11 mouse cellular contexts compared by ENCODE assay signal in genomic region chr12:81856696-81857095, GRCm38 (mm10). TPM values are rescaled to one million over a fixed set of nuclear protein-coding genes. Genes with fewer than 3 reads are reported as not detected.
DNase-seq lines count a peak whose midpoint lies in the region; ATAC-seq lines count a peak whose summit lies in the region.
"Had no signal": no experiment of that assay in that cellular context is flagged by ENCODE, and none has a peak within 500 bp of the region (broad histone marks: within the 10 kb centered on the region; RNA-seq: fewer than 3 reads in every experiment).

No protein-coding gene starts in this region.

- H3K9ac ChIP-seq in intestine, embryonic 16.5 days (ENCODE audit: low read depth, low read length) = no peak overlapping the region
- H3K9ac ChIP-seq: limb, embryonic 13.5 days had no signal

- 41% methylated on average over 4 of the region's 4 CpGs for WGBS in heart, embryonic 10.5 days
- 50% methylated on average over 4 of the region's 4 CpGs for WGBS in intestine, embryonic 16.5 days

- peak; percentile 39; the same call in 1 of the 2 replicates for ATAC-seq in intestine, embryonic 16.5 days

- H3K27me3 ChIP-seq in heart, embryonic 10.5 days (ENCODE audit: insufficient read depth, poor library complexity, severe bottlenecking) = no peaks in the 10 kb centered on the region
- H3K27me3 ChIP-seq in intestine, embryonic 16.5 days (replicated peaks; ENCODE audit: control insufficient read depth, insufficient read depth, low read length) = no peaks in the 10 kb centered on the region

- DNase-seq in heart, embryonic 10.5 days (ENCODE audit: low spot score) = peak; percentile 3
- DNase-seq in heart, postnatal 4 days = no peak
- DNase-seq in NIH3T3 (ENCODE audit: low read depth) = peak; percentile 59
- DNase-seq in lung, postnatal 36 days = peak; percentile 80
- DNase-seq in T-cell, adult 2 months (ENCODE audit: low spot score) = no peak
- DNase-seq in frontal cortex, postnatal 10 days (ENCODE audit: low spot score in 2 of 2) = no peak
- DNase-seq: cerebellum, postnatal 25 days; right cerebral cortex, postnatal 14 days had no signal

- no peaks in the 10 kb centered on the region for H3K9me3 ChIP-seq in heart, embryonic 10.5 days
- no peaks in the 10 kb centered on the region for H3K9me3 ChIP-seq in intestine, embryonic 16.5 days (ENCODE audit: control insufficient read depth, low read length)
- H3K9me3 ChIP-seq: limb, embryonic 13.5 days; megakaryocyte, embryonic 14.5 days had no signal

- no peak overlapping the region for H3K27ac ChIP-seq in heart, embryonic 10.5 days
- H3K27ac ChIP-seq in intestine, embryonic 16.5 days (ENCODE audit: low read length) = no peak overlapping the region
- H3K27ac ChIP-seq: limb, embryonic 13.5 days had no signal

- peaks cover 29% of the 10 kb centered on the region for H3K4me1 ChIP-seq in heart, embryonic 10.5 days
- H3K4me1 ChIP-seq in intestine, embryonic 16.5 days (ENCODE audit: control insufficient read depth, insufficient read depth, low read length) = peaks cover 35% of the 10 kb centered on the region

- H3K36me3 ChIP-seq in heart, embryonic 10.5 days = no peaks in the 10 kb centered on the region
- H3K36me3 ChIP-seq in intestine, embryonic 16.5 days (ENCODE audit: control insufficient read depth, insufficient read depth, low read length) = no peaks in the 10 kb centered on the region
- H3K36me3 ChIP-seq: limb, embryonic 13.5 days had no signal

- H3K4me2 ChIP-seq in intestine, embryonic 16.5 days (ENCODE audit: low read depth, low read length) = no peak overlapping the region
- H3K4me2 ChIP-seq: limb, embryonic 13.5 days had no signal

- H3K4me3 ChIP-seq in heart, embryonic 10.5 days = no peak overlapping the region
- no peak overlapping the region for H3K4me3 ChIP-seq in intestine, embryonic 16.5 days (ENCODE audit: low read length)
- H3K4me3 ChIP-seq: limb, embryonic 13.5 days; megakaryocyte, embryonic 14.5 days had no signal

RNA-seq across cellular contexts. Expression of gene Pcnx, which starts 3.1 kb away (rescaled TPM):
- 9.8 and 13.1 TPM in 2 replicates for polyA plus RNA-seq in heart, embryonic 10.5 days (2016; fragmentation: Nextera tagmentation; extraction: Ambion mirVana)
- 10 to 100 TPM; 71.6 to 86.7 TPM for total RNA-seq in heart, postnatal 4 days (2021)
- 6.3 and 10.3 TPM in 2 replicates for polyA plus RNA-seq in intestine, embryonic 16.5 days (2015; fragmentation: Nextera tagmentation; extraction: Ambion mirVana)

Comparison
In these comparisons a context has a peak if more than half of its experiments do, and no peak if none do; other contexts are left out.
1. DNase-seq: peak in heart, embryonic 10.5 days (single experiment), NIH3T3 (single experiment) and lung, postnatal 36 days (single experiment); none in heart, postnatal 4 days (single experiment), T-cell, adult 2 months (single experiment) and frontal cortex, postnatal 10 days (0 of 2).